Mouse (Mus musculus) hindbrain, postnatal 0 days (tissue): ENCODE results near the gene Adap2. TPM values are rescaled to one million over a fixed set of nuclear protein-coding genes. Genes with fewer than 3 reads are reported as not detected.

Experiments
- ATAC-seq: fragments of 200-750 bp; cut with Nextera tagmentation; 2 replicates; pipeline ENCODE4 v1.8.0; 2017; ENCODE audit warnings: mild to moderate bottlenecking, moderate TSS enrichment, moderate library complexity
- DNase-seq: peaks from one replicate; pipeline ENCODE4 v3.0.0-alpha.2; 2015; ENCODE audit warnings: low spot score
- H3K27ac ChIP-seq: fragments of 300-500 bp; sonication (generic); 2 replicates; pipeline ENCODE4 v1.5.1; 2014; ENCODE audit warnings: mild to moderate bottlenecking
- H3K27me3 ChIP-seq: fragments of 300-500 bp; sonication (generic); 2 replicates; pipeline ENCODE4 v1.6.1; 2014; ENCODE audit warnings: low read length, mixed read lengths; ENCODE audit not compliant: insufficient read depth
- H3K36me3 ChIP-seq: fragments of 300-500 bp; sonication (generic); 2 replicates; pipeline ENCODE4 v1.6.1; 2014; ENCODE audit warnings: low read length, mixed read lengths; ENCODE audit not compliant: insufficient read depth
- H3K4me1 ChIP-seq: fragments of 300-500 bp; sonication (generic); 2 replicates; pipeline ENCODE4 v1.6.1; 2014; ENCODE audit warnings: antibody characterized with exemption, low read length, mixed read lengths; ENCODE audit not compliant: insufficient read depth
- H3K4me2 ChIP-seq: fragments of 300-500 bp; sonication (generic); 2 replicates; pipeline ENCODE4 v1.6.1; 2014; ENCODE audit warnings: low read depth, mild to moderate bottlenecking, low read length, moderate library complexity, mixed read lengths
- H3K4me3 ChIP-seq: fragments of 300-500 bp; sonication (generic); 2 replicates; pipeline ENCODE4 v1.5.1; 2014; ENCODE audit warnings: low read length
- H3K9ac ChIP-seq: fragments of 300-500 bp; sonication (generic); replicated peaks from 2 replicates; pipeline ENCODE4 v1.6.1; 2014; ENCODE audit warnings: mild to moderate bottlenecking, low read length, moderate library complexity, mixed read lengths
- H3K9me3 ChIP-seq: fragments of 300-500 bp; sonication (generic); 2 replicates; pipeline ENCODE4 v1.6.1; 2016; ENCODE audit warnings: low read length, mixed read lengths
- CTCF ChIP-seq: IDR thresholded peaks from 2 replicates; pipeline ENCODE4 v1.5.1; 2016; ENCODE audit warnings: antibody characterized with exemption, control low read depth, low read depth
- WGBS: fragments of 180-500 bp; shearing (Covaris S2); extraction: QIAGEN DNeasy Blood & Tissue Kit; methylation state at CpG from one replicate; pipeline ENCODE4 v1.1.7; 2014; 5-methylcytosine and 5-hydroxymethylcytosine counted together
- polyA plus RNA-seq: library from polyadenylated mRNA; unstranded; fragments of >200 nt; fragmentation: Nextera tagmentation; extraction: Ambion mirVana; gene quantifications from 2 replicates; pipeline ENCODE4 v1.2.1, GENCODE M21; 2015
- total RNA-seq: library from RNA; depleted of rRNA; stranded (reverse); fragments of >200 nt; gene quantifications from 2 replicates; pipeline ENCODE4 v1.2.3, GENCODE M21; 2014; rRNA removed

The Adap2 gene
- total and polyA plus RNA-seq, 2 experiments from 2014 or later, result 4.1 to 4.9 TPM

DNA sequence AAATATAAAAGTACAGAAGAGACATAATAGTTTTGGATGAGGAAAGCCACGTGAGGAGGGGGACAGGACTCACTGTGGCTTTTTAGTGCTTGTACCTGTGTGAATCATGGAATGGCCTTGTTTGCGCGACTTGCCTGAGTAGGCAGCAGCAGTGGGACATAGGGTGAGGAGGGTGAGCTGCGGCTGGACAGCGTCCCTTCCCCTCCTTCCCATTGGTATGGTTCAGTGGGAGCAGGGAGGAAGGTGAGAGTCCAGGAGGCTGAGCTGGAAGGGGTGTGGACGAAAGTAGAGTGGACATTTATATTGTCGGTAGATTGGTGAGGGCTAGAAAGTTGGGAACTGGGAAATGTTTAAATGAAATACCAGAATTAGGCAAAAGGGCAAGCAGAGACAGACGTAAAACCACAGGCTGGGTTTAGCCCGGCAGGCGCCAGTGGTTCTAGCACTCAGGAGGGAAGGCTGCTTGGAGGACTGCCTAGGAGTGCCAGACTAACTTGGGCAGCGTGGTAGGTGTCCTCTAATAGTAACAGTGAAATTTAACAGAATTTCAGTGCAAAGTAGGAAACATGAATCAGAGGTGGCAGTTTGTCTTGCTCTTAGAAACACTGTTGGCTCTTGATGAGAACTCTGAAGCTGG is 64.9 kb downstream of the Adap2 start:
- H3K4me3 ChIP-seq, result no peak overlapping the region
- no peaks in the 10 kb centered on the region for H3K4me1 ChIP-seq
- no peaks in the 10 kb centered on the region for H3K9me3 ChIP-seq
- no peak for ATAC-seq
- H3K9ac ChIP-seq, result no peak overlapping the region
- H3K36me3 ChIP-seq, result peaks cover under 1% of the 10 kb centered on the region; the same call in 1 of the 2 replicates
- no peak overlapping the region for H3K4me2 ChIP-seq
- WGBS, result 85% methylated on average over 11 of the region's 11 CpGs
- H3K27ac ChIP-seq, result no peak overlapping the region
- TF ChIP-seq CTCF, result no peak
- H3K27me3 ChIP-seq, result no peaks in the 10 kb centered on the region
- DNase-seq, result no peak

Other genes starting within 250 kb of the Adap2 start
- 16.8 and 17.0 TPM in 2 replicates for gene Utp6, start 191.7 kb upstream of the Adap2 start, total RNA-seq
- 24.2 and 29.6 TPM in 2 replicates for gene Utp6, start 191.7 kb upstream of the Adap2 start, polyA plus RNA-seq
- gene Suz12, start 161.0 kb upstream of the Adap2 start, total RNA-seq, result 15.0 and 19.5 TPM in 2 replicates
- 10.8 and 11.8 TPM in 2 replicates for gene Suz12, start 161.0 kb upstream of the Adap2 start, polyA plus RNA-seq
- gene Crlf3, start 73.1 kb upstream of the Adap2 start, total RNA-seq, result 12.0 and 15.8 TPM in 2 replicates
- gene Crlf3, start 73.1 kb upstream of the Adap2 start, polyA plus RNA-seq, result 11.0 and 12.6 TPM in 2 replicates
- gene Atad5, start 64.7 kb upstream of the Adap2 start, total RNA-seq, result 4.7 and 9.4 TPM in 2 replicates
- 3.3 and 4.1 TPM in 2 replicates for gene Atad5, start 64.7 kb upstream of the Adap2 start, polyA plus RNA-seq
- gene Tefm, start 11.9 kb upstream of the Adap2 start, total RNA-seq, result 8.6 and 8.9 TPM in 2 replicates
- gene Tefm, start 11.9 kb upstream of the Adap2 start, polyA plus RNA-seq, result 18.6 and 22.9 TPM in 2 replicates
- gene Rnf135, start 29.7 kb downstream of the Adap2 start, total RNA-seq, result 2.3 and 5.0 TPM in 2 replicates
- 4.7 and 4.8 TPM in 2 replicates for gene Rnf135, start 29.7 kb downstream of the Adap2 start, polyA plus RNA-seq
- gene Rhot1, start 54.9 kb downstream of the Adap2 start, total RNA-seq, result 50.0 and 62.1 TPM in 2 replicates
- gene Rhot1, start 54.9 kb downstream of the Adap2 start, polyA plus RNA-seq, result 57.4 and 59.1 TPM in 2 replicates
- gene Rhbdl3, start 146.8 kb downstream of the Adap2 start, total RNA-seq, result 5.5 and 7.5 TPM in 2 replicates
- 2.5 and 2.7 TPM in 2 replicates for gene Rhbdl3, start 146.8 kb downstream of the Adap2 start, polyA plus RNA-seq
- 22.8 and 24.2 TPM in 2 replicates for gene 5730455P16Rik, start 223.9 kb downstream of the Adap2 start, total RNA-seq
- gene 5730455P16Rik, start 223.9 kb downstream of the Adap2 start, polyA plus RNA-seq, result 46.2 and 49.2 TPM in 2 replicates
- gene Zfp207, start 229.2 kb downstream of the Adap2 start, total RNA-seq, result 192 and 228 TPM in 2 replicates
- gene Zfp207, start 229.2 kb downstream of the Adap2 start, polyA plus RNA-seq, result 141 and 149 TPM in 2 replicates